Mouse (Mus musculus) liver (tissue): ENCODE results near the gene Plk5.

ENCODE experiments used
- DNase-seq: peaks from one replicate; pipeline ENCODE4 v3.0.0-alpha.2; 2020; ENCODE audit warnings: mixed read lengths

The Plk5 gene

DNA sequence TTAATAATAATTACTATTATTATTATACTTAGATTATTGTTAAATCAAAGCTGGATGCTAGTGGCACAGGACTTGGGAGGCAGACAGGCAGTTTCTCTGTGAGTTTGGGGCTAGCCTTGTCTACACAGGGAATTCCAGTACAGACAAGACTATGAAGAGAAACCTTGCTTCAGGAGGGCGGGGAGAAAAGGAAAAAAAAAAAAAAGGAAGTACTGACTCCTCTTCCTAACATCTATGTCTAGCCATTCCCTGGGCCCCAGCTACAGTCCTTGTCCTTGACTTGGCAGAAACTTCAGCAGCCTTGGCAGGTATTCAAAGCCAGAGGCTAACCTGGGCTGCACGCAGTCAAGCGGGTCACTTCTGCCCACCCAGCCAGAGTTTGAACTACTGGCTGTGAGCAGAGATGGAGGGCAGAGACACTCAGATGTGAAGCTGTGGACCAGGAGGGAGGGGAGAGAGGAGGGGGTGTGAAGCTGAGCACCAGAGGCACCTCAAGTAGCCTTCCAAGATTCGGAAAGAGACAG, 33.0 kb downstream of the Plk5 start:
- DNase-seq = no peak

DNA sequence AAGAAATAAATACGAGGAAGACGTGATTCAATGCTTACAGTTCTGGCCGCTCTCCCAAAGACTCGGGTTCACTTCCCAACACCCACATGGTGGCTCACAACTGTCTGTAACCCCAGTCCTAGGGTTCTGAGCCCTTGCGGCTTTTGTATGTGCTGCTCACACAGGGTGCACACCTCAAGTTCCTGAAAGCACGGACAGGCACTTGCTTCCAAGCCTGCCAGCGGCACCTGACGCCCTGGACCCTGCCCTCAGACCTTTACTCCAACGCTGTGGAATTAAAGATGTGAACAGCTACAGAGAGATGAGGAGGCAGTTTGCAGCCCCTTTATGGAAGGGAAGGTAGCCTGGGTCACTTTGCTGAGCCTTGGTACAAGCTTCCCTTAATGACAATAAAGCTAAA, 34.4 kb downstream of the Plk5 start:
- DNase-seq = no peak

DNA sequence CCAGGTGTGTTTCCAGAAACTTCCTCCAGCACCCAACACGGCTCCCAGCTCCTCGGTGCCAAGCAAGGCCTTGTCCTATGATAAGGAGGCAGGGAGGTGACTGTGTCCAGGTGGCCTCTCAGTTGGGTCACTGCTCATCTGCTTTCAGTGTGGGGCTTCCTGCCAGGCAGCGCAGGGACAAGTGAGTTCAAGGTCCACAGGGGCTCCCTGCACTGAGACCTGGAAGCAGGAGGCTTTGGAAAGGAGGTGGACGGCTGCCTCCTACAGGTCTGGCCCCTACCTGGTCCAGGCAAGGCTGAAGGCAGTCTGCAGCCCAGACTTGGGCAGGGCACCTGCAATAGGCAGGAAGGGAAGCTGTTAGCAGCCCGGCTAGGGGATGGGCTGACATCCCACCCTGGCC, 36.4 kb downstream of the Plk5 start:
- DNase-seq = no peak

- DNase-seq = no peak
These were observed 38.9 kb downstream of the Plk5 start for GRCm38 (mm10) chr10:80395025-80395627.

GRCm38 (mm10) chr10:80396822-80397523, 40.7 kb downstream of the Plk5 start:
- no peak for DNase-seq

DNA sequence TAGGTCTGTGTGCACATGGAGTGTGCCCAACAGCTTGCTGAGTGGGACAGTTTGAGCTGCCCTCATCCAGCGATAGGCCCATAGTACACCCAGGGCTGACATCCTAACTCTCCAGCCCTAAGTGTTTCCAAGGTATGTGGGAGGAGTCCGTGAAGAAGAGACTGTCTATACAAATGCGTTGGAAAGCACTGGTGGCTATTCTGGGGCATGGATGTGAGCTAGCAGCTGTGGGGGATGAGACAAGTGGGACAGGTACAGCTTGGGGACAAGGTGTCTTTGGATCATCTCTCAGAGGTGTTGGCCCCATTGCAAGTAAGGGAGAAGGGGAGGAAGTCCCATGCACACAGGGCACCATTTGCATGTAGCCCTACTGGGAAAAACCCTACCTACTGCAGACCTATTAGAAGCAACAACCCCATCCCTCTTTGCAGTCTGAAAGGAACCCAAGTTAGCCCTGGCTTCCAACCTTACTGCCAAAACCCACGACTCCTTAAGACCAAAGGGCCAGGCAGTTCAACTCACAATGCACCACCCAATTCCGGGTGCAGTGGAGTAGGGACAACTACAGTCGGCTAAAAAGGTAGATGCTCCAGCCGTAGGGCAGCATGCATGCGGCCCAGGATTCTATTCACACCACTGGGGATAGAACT, 41.4 kb downstream of the Plk5 start:
- no peak for DNase-seq

DNA sequence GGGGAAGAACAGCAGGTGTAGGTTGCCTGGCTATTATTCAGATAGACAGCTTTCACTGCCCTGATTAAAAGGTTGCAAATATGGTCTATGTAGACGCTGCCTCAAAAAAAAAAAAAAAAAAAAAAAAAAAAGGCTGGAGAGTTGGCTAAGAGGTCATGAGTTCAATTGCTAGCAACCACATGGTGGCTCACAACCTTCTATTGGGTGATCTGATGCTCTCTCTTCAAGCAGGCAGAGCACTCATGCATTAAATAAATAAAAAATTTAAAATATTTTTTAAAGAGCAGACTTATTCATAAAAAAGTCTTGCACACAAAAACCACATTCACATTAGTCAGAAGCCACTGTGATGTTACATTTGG, 41.9 kb downstream of the Plk5 start:
- DNase-seq = no peak

- peak; percentile 99 for DNase-seq
These were observed 42.5 kb downstream of the Plk5 start for GRCm38 (mm10) chr10:80398719-80399190.

DNA sequence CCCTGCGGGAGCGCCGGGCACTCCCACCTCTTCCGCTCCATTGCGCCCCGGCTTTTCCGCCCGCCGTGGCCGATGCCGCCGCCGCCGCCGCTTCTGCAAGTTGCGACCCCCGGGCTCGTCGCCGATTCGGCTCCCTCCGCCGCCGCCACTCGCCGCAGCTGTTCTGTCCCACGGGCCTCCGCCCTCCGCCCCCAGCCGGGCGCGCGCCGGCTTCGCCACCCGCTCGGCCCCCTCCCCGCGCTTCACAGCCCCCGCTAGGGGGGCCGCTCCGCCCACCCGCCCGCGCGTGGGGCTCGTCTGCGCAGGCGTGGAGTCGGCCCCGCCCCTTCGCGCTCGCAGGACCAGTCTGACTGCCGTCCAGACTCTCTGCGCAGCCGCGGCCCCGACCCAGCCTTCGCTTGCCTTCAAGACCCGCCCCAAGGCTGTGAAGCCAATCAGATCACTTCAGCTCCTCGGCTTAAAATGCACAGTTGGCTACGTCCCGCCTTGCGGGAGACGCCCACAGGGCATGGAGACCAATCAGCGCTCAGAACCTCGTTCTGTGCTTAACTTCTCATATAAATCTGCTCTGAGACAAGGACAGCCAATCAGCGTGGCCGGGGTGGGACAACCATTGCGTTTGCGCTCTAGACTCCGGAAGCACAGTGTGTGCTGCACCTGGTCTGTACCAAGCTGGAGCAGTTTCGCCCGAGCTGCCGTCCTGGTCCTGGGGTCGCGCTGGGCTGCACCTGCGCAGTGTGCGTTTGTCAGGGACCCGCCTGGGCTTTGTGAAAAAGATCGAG, 43.1 kb downstream of the Plk5 start, which contains the start of gene Mbd3:
Mbd3 (minus strand) TSS at position 360 of the 782 bp plus-strand sequence.
- peak; percentile 100 for DNase-seq

GRCm38 (mm10) chr10:80399973-80400703, 43.9 kb downstream of the Plk5 start:
- no peak for DNase-seq

GRCm38 (mm10) chr10:80400704-80401161, 44.5 kb downstream of the Plk5 start:
- DNase-seq = no peak

GRCm38 (mm10) chr10:80403044-80403692, 46.9 kb downstream of the Plk5 start:
- DNase-seq = peak; percentile 54

DNA sequence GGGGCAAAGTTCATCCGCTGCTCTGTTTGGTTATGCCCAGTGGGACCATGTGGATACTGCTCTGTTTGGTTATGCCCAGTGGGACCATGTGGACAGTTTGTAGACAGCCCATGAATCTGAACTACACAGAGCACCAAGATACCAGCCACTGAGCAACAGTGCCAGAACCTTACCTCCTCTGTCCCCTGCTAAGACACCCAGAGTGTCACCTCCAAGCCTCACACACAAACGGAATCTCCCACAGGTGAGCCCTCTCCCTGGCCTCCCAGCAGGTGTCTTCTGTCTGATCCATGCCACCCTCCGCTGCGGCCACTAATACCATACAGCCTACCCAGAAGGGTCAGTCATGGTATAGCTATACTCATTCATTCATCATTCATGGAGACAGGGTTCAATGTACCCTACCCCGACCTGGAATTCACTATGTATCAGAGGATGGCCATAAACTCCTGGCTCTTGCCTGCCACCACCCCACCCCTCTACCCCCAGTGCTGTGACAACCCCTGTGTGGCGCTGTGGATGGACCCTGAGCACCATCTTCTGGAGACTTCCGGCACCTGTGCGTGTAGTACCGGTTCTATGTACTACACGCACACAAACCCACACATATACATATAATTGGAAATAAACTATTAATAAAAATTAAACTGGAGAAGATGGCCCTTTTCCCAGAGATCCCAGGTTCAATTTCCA, 49.4 kb downstream of the Plk5 start:
- no peak for DNase-seq

- DNase-seq = peak; percentile 94
These were observed 50.6 kb downstream of the Plk5 start, which contains the start of gene Uqcr11 for GRCm38 (mm10) chr10:80406684-80407501. TSS of gene Uqcr11 (minus strand) at chr10:80406830.

DNA sequence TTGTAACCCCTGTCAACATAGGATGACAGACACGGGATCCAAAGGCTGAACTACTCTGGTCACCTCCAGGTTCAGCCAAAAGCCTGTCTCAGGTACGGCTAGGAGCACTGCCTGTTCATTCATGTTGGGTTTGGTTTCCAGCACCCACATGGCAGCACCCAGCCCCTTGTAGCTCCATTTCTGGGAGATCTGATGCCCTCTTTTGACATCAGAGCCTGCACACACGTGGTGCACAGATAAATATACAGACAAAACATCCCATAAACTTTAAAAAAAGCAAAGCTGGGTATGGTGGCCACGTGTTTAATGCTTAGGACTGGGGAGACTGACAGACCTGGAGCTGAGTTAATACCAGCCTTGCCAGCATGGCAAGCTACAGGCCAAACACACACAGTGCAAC, 51.7 kb downstream of the Plk5 start:
- no peak for DNase-seq

DNA sequence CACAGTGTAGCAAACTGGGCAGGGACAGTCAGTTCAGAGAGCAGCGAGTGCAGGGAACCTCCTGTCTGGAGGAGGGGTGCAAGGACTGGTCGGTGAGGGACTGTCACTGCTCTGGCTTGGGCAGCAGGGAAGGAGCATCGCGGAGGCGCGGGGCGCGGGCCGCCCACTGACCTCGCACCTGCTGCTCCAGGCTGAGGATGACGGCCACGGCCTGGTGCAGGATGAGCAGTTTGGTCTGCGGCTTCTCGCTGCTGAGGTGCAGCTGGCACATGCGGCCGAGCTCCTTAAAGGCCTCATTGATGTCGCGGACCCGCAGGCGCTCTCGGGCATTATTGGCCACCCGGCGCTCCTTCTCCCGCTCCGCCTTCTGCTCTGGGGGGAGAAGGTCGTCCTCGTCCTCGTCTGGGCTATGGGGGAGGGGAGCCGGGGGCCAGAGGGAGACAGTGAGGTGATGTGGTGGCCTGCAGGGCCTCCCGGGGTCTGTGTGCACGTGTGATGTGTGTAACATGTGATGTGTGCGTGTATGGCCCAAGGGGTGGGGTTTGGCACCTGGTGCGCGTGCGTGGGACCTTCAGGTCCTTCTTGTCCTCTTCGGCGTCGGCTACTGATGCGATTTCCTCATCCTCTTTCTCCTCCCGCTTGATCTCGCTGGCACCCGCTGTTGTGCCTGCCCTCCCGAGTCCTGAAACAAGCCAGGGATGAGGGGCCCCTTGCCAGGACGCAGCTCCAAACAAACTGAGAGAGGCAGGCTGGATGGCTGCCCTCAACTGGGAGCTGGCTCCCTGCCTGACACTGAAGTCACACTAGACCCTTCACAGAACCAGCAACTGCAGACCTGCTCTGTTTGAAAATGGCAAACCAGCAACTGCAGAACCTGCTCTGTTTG, 56.6 kb downstream of the Plk5 start:
- DNase-seq = no peak
